Mouse (Mus musculus) layer of hippocampus, postnatal 36 days (tissue): ENCODE results near the gene Scube1. TPM values are rescaled to one million over a fixed set of nuclear protein-coding genes. Genes with fewer than 3 reads are reported as not detected.

Source experiments
- DNase-seq, 2 experiments: peaks; one replicate each; pipeline ENCODE4 v3.0.0; 2022
- total RNA-seq, 2 experiments: library from RNA; stranded (reverse); gene quantifications; 2 replicates each; pipeline ENCODE4 v1.2.3; 2021

Scube1 gene
- total RNA-seq, 2 experiments from 2014 or later = 19.3 to 21.8 TPM

DNA sequence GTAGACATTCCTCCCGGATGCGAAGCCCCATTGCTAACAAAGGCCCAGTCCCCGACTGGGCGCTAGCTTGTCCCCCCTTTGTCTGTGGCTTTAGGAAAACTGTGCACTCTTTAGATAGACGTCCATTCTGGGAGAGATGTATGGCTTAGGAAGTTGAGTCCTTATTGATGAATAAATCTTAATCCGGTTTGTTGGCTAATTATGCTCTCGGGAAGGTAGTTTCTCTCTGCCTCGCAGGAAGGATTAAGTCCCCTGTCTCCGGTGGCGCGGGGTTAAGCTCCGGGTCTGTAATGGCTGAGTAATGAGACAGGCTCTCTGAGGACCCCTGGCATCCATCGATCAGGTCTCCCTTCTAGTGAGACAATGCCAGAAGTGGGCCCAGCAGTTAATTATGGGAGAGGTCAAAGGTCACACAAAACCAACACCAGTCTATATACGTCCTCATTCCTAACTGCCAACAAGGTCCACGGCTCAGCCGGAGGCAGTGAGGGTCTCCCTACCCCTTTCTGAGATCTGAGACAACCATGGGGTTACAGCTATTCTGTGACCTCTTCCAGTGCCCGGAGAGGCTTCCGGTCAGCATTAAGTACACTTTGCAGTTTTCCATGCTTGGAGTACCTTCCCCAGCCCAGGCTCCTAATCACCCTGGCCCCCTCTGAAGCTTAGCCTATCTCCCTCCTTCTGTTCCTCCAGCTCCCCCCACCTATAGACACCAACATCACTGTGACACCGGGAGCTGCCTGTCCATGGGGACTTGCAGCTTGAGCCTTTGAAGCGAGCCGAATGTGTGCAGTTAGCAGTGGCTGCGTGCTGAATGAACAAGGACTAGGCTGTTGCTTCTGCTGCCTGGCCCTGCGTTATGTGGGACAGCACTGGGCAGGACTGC lies 14.7 kb downstream of the Scube1 start:
- DNase-seq = no peak

DNA sequence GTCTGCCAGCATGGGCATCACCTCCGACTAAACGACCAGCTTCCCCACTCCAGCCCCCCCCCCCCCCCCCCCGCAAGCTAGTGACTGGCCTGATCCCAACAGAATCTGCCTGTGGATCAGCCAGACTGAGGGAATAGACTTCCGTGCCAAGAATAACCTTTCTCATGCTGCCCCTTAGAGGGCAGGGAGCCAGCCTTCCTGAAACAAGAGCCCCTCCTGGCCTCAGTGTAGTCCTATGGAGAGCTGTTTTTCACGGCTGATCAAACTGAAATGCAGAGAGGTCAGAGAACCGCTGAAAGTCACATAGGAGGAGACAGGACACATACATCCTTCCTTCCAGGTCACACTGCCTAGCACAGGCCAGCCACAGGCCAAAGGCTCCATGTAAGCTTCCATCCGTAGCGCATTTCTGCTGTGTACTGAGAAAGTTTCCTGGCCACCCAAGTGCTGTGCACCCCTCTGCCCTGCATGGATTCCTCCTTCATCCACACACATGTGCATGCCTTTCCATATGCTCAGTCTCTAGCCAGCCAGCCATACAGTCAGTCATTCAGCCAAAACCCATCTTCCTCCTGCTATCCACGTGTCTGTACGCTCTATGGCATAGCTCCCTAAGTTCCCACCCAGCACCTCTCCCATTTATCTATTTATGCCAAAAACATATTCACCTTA lies 18.2 kb downstream of the Scube1 start:
- DNase-seq = no peak

DNA sequence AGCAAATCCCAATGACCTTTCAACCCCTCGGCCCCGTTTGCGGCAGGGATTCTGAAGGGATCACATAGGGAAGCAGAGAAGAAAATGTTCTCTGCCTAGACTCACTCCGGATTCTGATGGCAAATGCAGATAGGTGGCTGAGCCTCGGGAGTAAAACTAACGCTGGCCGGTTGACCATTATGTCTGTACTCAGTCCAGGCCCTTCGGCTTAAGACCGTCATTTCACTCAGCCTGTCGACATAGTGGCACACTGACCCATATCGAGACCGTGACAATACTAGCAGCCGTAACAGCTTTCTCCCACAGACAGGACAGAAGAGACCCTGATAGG lies 24.3 kb downstream of the Scube1 start:
- DNase-seq = no peak

DNA sequence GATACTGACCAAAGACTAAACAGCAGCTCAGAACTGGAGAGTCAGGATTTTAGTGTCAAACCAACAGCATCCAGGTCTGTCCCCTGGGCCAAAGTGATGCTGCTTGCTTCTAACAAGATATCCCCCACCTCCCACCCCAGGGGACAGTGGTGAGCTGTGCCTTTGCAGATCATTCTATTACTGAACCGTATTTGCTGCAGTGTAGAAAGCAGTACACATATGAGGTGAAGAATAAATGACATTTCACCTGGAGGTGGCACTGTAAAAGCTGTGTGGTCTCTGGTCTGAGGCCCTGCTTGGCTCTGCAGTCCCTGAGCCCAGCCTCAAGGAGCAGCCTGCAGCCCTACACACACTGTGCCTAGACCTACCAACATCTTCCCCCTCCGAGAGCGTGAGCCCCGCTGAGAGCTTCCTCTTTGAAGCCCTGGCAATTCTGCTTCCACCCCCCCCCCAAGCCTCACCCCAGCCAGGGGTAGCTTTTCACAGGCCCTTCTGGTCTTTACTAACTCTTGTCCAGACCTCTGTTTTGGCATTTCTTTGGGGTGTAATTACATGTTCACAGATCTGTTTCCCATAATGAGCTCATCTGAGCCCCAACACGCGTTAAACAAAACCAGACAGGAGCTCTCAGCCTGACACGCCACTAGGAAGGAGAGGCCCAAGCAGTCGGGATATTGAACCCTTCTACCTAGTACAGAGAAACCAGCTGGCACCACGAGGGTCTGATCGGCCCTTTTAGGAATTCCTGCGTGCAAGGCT lies 24.8 kb downstream of the Scube1 start:
- no peak for DNase-seq

DNA sequence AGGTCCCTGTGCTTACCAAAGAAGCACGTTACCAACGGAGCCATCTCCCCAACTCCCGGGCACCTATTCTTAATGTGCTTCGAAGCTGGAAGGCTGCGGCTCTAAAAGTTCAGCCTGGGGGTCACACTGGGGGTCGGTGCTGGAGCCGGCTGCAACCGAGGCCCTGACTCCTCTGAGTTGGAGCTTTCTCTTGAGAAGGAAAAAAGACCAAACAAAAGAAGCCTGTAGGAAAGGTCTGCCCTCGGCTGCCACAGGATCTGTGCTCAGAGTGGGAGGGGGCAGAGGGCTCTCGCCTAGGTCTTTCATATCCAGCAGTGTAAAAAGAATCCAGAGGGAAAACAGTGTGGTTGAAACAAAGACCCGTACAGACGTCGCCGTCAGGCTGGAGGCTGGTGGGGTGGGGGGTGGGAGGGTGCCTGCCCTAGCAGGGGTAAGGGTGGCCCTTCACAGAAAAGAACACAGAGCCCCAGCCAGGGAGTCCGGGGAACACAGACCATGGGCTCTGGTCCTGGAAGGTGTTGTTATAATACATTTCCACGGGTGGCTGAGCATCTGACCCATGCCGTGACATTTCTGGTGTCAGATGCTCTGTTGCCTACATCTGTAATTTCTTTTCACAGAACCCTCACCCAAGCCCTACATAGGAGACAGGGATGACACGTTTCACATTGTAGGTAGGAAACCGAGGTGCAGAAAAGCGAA lies 25.5 kb downstream of the Scube1 start:
- no peak for DNase-seq

DNA sequence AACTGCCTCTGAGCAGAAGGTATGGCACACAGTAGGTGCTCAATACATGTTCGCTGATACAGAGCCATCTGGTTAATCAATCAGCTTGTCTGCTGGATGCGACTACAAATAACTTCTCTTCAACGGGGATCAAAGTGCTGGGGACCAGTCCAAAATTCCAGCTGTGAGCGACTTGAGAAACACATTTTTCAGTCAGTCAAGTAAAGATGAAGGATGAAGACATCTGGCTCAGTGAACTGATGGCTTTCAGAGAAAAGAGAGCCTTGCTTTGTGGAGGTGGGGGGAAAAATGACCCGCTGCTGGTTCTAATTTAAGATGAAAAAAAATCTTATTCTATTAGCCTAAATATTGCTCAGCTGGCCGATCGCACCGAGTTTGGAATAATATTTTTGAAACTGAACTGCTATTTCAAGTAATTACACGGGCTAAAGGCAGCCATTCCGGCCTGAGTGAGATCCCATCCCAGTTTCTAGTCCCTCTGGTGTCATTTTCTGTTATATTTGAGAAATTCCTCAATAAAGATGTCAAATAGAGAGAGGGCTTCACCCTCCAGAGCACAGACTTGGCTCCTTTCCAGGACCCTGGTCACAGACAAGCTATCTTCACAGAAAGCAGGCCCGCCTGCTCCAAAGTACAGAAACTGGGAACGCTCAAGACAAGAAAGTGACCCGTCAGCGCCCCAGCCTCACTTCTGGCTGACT lies 28.0 kb downstream of the Scube1 start:
- DNase-seq = no peak

DNA sequence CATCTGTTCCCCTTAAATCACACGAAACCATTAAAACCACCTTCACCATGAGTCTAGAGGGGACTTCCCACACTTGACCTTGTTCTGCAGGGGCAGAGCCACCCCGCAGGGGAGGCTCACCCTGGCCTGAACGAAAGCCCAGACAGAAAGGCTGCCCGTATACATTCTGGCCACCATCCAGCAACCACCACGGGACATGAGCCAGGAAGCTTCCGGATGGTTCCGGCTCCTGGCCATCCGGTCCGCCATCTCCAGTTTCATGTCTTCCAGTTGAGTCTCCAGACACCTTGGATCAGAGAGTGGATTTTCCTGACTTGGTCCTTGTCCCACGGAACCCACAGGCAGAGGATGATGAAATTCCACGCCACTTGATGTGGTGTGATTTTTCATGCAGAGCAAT lies 29.7 kb downstream of the Scube1 start:
- no peak for DNase-seq

DNA sequence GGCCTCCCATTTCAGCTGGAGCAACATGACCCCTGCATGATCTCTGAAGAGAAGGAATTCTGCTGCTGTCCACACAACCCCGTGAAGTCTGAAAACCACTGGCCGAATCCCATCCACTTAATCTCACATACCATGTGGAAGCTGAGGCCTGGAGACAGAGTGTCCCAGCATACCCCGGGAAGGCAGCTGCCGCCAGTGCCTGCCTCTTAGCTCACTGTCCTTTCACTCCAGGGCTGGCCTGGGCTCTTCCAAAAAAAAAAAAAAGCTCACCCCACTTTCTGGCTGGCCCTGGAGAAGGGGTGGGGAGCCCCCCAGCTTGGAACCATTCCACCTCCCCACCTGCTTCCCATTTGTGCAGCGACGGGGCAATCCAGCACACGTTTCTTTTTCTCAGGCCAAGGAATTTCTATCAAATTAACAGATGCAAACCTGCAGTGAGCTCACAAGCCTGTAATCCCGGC lies 32.9 kb downstream of the Scube1 start:
- no peak for DNase-seq

DNA sequence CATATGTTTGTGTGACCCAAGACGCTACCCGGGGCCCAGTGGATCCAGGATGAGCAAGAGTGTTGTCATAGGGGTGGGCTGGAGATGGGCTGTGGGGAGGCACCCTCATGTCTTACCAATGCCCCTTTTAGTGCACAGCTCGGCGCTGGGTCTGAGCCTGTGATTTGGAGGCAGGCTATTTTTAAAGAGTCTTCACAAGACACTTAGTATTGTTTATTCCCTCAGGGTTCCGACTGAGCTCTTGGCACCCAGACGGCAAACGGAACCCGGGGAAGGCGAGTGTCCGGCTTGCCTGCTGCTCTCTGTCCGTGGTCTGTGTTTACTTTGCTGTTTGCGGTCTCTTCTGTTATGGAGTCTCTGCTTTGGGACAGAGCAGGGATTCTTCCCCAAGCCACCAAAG lies 34.9 kb downstream of the Scube1 start:
- no peak for DNase-seq

DNA sequence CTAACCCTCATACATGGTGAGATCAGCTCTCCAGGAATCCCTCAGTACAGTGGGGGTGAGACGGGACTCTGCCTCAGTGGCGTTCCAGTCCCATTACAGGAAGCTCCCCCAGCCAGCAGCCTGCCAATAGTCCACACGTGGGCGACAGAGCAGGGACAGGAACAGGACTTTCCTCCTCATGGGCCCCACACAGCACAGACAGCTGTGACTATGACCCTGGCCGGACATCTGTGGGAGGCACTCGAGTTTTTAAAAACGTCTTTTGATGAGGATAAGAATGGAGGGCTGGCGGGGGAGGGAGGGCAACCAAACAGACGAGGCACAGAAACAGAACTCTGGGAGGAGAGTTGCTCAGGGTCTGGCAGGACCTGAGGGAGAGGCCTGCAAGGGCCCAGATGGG lies 38.2 kb downstream of the Scube1 start:
- DNase-seq = no peak

DNA sequence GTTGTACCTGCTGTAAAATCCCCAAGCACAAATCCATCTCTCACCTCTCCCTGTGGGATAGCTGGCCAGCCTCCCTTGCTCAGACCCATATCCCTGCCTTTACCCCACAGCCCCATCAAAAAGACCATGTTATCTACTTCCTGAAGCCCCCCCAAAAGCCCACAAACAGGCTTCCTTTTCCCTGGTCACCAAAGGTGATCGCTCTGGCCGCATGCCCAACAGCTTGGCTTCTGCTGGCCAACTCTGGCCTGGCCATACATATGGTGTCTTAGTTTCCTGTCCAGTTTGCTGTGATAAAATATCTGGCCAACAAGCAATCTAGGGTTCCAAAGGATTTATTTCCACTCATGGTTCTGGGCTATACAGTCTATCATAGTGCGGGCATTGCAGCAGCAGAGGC lies 38.9 kb downstream of the Scube1 start:
- no peak for DNase-seq

DNA sequence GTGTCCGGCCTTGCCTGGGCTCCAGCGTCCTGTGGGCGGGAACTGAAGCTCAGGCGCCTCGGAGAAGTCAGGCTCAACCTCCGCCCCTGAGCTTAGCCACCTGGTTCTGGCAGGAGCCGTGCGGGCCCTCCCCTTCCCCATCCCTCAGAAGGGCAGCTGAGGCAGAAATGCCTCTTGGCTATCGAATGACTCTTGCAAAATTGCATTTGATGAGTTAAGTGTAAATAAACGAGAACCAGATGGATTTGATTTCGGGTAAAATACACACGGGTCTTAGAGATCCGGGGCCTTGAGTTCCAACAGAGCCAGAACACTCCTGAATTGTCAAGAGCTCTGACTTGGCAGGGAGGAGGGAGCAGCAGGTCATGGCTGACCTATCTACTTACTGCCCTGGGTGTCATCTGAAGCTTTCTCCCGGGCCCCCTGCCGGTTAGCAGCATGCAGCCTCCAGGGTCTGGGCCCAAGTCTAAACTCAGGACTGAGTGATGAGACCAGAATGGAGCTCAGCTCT lies 41.7 kb downstream of the Scube1 start:
- no peak for DNase-seq

DNA sequence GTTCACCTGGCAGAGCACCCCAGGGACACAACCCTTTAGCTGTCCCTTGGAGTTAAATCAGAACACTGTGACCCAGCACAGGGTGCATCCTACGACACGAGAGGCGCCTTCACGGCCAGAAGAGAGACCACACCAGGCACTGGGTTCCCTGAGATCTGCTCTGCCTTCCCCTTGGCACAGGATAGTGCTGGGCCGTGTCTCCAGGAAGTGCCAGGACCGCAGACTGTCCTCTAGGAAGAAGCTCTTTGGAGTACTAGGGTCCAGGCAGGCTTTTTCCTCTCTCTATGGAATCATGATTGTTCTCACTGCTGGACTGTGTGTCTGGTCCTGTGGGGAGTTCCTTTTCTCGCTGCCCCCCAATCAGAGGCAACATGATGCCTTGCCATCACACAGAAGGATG lies 44.5 kb downstream of the Scube1 start:
- DNase-seq = no peak

DNA sequence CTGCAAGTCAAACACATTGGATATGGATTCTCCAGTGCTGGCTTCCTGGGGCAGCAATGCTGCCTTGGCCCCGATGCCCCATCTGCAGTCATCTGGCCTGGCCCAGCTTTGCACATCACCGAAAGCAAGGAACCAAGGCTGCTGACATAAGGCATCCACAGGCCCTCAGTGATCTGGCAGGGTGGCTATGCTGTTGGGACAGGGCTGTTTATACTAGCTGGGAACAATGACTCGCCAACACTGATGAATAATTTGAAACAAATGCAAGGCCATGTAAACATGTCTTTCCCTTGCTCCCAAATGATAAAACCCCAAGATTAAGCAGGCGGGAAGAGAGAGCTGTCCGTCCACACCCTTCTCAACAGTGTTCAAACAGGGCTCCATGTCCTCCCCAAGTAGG lies 45.1 kb downstream of the Scube1 start:
- DNase-seq = no peak

DNA sequence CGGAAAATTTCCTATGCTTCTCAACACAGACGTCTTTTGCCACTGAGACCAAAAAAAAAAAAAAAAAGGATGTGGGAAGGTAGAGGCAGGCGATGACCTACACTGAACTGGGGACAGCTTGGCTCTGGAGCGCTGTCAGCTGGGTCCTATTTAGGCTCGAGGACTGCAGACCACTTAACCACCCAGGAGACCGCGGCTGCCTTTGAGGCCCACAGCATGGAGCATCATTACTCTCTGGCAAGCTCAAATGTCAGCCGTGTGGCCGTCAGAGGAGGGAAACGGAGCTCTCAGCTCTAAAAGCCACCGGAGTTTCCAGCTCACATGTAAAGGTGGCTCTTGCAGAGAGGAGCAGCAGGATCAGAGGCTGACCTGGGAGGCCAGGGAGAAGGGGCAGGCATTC lies 46.2 kb downstream of the Scube1 start:
- no peak for DNase-seq

DNA sequence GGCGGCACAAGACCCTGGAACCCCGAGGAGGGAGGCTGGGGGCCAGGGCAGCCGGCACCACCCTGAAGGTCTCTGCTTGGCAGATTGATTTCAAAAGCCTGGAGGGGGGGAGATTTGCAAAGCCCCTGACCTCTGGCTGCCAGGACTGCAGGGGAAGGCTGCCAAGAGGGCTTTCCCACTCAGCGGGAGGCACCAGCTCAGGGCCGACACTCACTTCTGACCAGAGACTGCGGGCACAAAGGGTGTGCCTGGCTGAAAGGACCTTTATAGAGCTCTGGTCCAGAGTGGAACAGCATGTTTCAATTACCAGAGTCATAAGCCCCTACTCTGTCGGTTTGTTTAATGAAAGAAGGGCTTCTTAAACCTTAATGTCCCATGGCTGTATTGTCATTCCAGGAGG lies 46.7 kb downstream of the Scube1 start:
- DNase-seq = no peak

DNA sequence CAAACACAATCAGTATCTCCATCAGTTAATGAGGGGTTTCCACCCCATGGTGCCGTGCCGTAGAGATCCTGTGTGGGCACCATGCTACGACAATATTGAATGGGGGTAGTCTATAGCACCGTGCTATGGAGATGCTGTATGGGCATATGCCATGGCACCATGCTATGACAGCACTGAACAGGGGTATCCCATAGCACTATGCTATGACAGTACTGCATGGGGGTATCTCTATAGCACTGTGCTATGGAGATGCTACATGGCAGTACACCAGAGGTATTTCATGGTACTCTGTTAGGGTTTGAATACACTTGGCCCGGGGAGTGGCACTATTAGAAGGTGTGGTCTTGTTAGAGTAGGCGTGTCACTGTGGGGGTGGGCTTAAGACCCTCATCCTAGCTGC lies 47.7 kb downstream of the Scube1 start:
- no peak for DNase-seq

DNA sequence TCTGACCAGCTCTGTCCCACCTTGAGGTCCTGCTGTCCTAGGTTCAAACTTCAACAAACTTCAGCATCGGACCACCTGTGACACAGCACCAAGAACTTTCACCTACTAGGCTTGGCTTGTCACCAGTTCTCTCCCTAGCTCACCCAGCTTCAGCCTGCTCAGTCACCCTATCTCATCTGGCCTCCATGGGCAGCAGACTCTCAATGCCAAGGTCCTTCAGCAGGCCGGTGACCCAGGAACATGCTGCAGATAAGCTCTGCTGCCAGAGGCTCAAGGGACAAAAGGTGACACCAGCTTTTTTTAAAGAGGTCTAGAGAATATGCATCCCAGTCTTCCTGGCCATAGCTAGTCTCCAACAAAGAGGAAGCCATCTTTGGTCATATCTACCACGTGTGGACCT lies 48.5 kb downstream of the Scube1 start:
- DNase-seq = no peak

DNA sequence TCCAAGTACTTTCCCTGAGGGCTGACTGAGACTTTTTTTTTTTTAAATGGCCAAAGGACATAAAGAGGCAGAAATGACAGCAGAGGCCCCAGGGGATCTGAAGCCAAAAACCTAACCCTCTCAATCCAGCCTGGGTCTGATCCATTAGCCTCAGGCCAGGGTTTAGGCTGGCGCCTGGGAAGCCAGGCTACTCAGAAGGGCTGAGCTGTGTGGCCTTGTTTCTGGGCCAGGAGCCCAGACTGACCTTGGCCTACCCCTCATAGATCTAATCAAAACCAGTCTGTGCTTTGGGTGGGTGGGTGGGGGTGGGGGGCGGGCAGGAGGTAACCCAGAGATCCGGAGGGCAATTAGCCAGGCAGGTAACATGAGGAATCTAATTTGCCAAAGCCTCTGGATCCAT lies 51.2 kb downstream of the Scube1 start:
- no peak for DNase-seq

DNA sequence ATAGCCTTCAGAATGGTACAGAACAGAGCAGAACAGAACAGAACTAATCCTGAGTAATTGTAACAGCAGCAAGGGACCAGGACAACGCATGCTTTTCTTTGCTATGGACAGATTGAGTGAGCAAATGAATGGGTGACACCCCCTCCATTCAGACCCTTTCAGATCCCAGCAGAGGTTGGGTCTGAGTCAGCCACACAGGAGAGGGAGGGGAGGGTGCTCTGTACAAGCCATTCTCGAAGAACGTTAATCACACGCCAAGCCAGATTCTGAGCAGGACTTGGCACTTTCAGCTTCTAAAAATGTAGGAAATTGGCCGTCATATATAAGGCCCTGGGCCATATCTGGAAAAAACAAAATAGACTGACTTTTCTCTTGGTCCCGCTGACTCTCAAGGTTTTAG lies 57.3 kb downstream of the Scube1 start:
- DNase-seq = no peak

DNA sequence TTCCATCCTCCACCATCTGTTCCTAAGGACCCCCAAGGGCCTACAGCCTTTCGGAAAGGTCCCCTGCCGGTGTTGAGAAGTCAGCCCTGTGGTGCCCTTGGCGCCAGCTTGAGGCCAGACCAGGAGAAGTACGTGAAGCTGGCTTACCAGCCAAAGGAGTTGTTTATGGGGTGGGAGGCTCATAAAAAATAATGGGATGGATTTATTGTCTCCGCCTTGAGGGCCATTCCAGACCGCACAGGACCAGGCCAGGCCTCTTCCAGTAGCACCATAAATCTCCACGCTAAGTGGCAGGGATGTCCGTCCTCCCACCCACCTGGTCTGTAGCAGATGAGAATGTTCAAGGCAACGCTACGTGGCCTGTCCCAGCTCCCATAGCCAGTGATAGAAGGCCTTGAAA lies 58.4 kb downstream of the Scube1 start:
- DNase-seq = no peak

DNA sequence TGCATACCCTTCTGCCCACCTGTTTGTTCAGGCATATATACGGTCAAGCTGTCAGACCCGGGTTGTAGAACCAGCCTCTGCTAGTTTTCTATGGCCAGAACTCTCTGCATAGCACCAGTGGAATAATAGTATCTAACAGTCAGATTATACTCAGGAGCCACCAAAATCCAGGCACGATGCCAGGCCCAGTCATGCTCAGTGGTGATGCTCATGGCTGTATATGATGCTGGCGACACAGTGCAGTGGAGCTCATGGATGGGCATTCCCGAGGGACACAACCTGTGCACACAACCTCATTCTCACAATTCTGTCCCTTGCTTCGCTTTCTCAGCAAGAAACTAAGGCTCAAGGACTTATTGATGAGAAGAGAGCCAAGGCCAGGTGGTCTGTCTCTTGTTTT lies 58.8 kb downstream of the Scube1 start:
- no peak for DNase-seq
